Mouse (Mus musculus) urinary bladder, postnatal 25 days (tissue): Measurements from ENCODE around the gene 4930555G01Rik.
"Not testable (repeated sequence)": the region's sequence is repeated elsewhere in the genome, so short reads cannot be mapped to it uniquely, and the experiment has no call there.

Experiments
- DNase-seq: peaks from one replicate; pipeline ENCODE4 v3.0.0; 2022; ENCODE audit warnings: low spot score

The 4930555G01Rik gene

GRCm38 (mm10) chr14:5050329-5050728 is at the start of gene 4930555G01Rik:
TSS of gene 4930555G01Rik (plus strand) at chr14:5050629.
- not testable (repeated sequence) for DNase-seq

- DNase-seq: not testable (repeated sequence)
Observed at GRCm38 (mm10) chr14:5015591-5015990, 34.8 kb upstream of the 4930555G01Rik start, which contains the start of gene Gm3298. TSS of gene Gm3298 (plus strand) at chr14:5015891.

GRCm38 (mm10) chr14:5070611-5071490 is 20.4 kb downstream of the 4930555G01Rik start, which contains the start of gene Gm8281:
TSS of gene Gm8281 (plus strand) at chr14:5071040.
- not testable (repeated sequence) for DNase-seq
